Mouse (Mus musculus): Measurements from ENCODE around the gene Pawr.

DNA sequence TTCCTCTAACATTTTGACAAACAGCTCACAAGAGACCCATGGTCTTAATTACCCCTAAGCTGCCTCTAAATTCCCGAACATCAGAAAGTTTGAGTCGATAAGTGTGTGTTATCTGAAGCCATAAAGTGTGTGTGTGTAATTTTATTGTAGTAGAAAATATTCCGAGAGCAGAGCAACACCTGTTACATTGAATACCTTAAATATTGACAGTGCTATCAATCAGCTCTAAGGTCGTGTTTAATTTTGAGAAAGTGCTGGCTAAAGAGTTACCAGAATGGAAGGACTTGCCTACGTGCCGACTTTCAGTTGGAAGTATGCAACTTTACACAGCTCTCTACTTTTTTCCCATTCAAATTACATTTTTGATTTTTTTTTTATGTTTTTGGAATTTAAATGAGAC lies 76.5 kb downstream of the Pawr start:
- TF ChIP-seq ZNF384 (IDR thresholded peaks at IDR 0.05; ENCODE audit: low read depth, low read length) (no peak), HCFC1 (IDR thresholded peaks at IDR 0.05; ENCODE audit: borderline replicate concordance, insufficient read depth, low read length) (no peak), ZC3H11A (IDR thresholded peaks at IDR 0.05; ENCODE audit: borderline replicate concordance, low read depth, low read length) (no peak)
